Mouse (Mus musculus): ENCODE measurements at regions not wholly inside any gene's neighbourhood (a gene's known extent, or its start where the extent isn't known, plus 50 kb on each side); places are given as distances from the start of the nearest gene placed in this dataset.
"Not testable (repeated sequence)": the region's sequence is repeated elsewhere in the genome, so short reads cannot be mapped to it uniquely, and the experiment has no call there.

- ATAC-seq (replicated peaks; ENCODE audit: poor library complexity, severe bottlenecking), result no peak; the same call in 1 of the 2 replicates
These were observed 302.6 kb upstream of the Hsf2 start for GRCm38 (mm10) chr10:57183560-57183959.

GRCm38 (mm10) chr10:57210701-57211100, 275.5 kb upstream of the Hsf2 start:
- no peak for ATAC-seq (replicated peaks; ENCODE audit: poor library complexity, severe bottlenecking)

GRCm38 (mm10) chr10:57231117-57231516, 255.1 kb upstream of the Hsf2 start:
- no peak for ATAC-seq (replicated peaks; ENCODE audit: poor library complexity, severe bottlenecking)

- no peak for ATAC-seq (replicated peaks; ENCODE audit: poor library complexity, severe bottlenecking)
These were observed 205.0 kb upstream of the Hsf2 start for GRCm38 (mm10) chr10:57281220-57281619.

DNA sequence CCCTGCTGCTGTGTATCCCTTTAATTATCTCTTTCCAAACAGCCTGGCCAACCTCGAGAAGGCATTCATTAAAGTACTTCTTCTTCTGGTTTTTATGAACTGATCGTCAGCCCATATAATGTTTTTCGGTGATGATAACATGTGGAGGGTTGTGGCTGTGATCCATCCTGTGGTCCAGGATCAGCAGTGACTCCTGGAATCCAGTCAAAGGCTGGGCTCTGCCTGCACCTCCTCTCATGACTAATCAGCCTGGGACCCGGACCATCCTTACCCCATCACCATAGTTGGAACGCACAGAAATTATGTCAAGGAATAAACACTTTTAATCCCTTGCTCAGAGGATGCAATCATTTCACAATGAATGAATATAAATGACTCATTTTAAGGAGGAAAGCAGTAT, 203.3 kb upstream of the Hsf2 start:
- ATAC-seq (replicated peaks; ENCODE audit: poor library complexity, severe bottlenecking), result no peak

DNA sequence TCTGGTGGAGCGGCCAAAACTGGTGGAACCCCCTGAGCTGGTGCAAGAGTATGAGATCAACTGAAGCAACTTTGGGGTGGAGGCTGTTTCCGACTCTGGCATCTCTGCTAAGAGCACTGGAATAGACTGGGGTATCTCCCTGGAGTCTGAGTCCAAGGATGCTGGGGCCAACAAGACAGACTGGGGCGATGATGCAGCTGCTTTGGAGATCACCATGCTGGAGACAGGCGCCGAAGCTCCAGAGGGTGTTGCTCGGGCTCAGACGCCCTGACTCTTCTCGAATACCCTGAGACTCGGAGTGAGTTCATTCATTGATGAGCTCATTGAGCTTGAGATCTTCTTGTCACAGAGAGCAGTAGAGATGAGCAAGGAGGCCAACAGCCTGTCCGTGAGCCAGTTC, 194.6 kb upstream of the Hsf2 start:
- ATAC-seq (replicated peaks; ENCODE audit: poor library complexity, severe bottlenecking), result no peak

GRCm38 (mm10) chr10:57313799-57314198, 172.4 kb upstream of the Hsf2 start:
- ATAC-seq (replicated peaks; ENCODE audit: poor library complexity, severe bottlenecking), result no peak

DNA sequence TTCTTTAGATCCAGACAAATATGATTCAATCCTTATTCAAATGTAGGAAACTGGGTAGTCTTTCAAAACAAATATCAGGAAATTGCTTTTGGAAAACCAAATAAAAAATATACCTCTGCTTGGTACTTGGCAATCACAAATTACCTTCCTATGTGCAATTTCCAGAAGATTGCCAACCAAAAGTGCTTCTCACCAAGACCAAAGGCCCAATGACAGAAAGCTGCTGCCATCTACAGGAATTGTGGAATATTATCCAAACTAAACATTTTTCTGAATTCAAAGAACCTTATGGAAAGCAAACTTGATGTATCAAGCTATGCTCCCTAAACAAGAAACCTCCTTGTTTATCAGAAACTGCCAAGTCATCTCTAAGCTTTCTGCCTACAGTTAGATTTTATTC, 169.1 kb upstream of the Hsf2 start:
- ATAC-seq (replicated peaks; ENCODE audit: poor library complexity, severe bottlenecking), result no peak

- ATAC-seq (replicated peaks; ENCODE audit: poor library complexity, severe bottlenecking), result no peak
These were observed 167.0 kb upstream of the Hsf2 start for GRCm38 (mm10) chr10:57319171-57319570.

DNA sequence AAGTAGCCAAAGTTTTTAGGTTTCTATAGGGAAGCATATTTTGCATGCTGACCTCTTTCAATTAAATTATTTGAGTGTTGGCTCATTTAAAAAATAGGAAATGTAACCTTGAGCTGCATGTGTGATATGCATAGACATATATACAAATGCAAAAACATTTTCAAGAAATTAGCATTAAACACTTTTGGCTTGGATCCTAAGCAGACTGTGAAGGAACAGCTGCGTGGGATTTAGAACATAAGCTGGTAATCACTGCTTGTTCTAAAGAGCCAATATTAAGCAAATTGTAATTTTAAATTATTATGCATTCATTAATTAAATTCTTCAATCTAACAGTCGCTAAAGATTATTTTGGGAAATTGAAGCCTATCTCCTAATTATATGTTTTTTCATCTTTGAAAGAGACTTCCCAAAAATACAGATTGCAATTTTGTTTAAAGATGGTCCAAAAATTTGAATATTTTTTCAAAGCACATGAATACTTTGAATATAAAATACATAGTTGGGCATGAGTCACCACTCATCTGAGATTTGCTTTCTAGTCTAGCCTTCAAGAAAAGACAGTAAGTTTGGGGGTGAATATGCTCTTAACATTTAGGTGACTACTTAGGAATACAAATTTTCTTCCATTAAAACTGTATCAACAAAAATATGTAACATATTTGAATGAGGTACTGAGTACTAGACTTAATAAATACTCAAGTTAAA, 163.3 kb upstream of the Hsf2 start:
- ATAC-seq (replicated peaks; ENCODE audit: poor library complexity, severe bottlenecking), result no peak

DNA sequence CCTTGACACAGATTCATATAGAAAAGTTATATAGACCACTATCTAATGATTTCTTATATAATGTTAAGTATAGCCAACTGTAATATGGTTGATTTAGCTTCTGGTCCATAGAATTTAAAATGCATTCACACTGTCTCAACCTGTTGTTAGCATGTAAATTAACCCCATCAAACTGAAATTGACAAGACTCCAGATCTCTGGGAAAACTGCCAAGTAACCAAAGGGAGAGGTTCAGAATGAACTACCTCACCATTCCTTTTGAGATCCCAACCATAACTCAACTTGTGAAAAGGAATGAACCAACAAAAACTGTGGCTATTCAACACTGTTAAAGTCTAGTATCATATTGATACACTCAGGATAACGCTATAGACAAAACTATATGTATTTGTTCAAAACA, 162.0 kb upstream of the Hsf2 start:
- no peak for ATAC-seq (replicated peaks; ENCODE audit: poor library complexity, severe bottlenecking)

- ATAC-seq (replicated peaks; ENCODE audit: poor library complexity, severe bottlenecking), result not testable (repeated sequence)
These were observed 123.4 kb upstream of the Hsf2 start for GRCm38 (mm10) chr10:57362781-57363180.
